In genomic region chr5:140418106-140418488, GRCm38 (mm10) we compare ENCODE assay signal across 9 mouse cellular contexts. TPM values are rescaled to one million over a fixed set of nuclear protein-coding genes. Genes with fewer than 3 reads are reported as not detected.
DNase-seq lines count a peak whose midpoint lies in the region; ATAC-seq and TF ChIP-seq lines count a peak whose summit lies in the region.
"Had no signal": no experiment of that assay in that cellular context is flagged by ENCODE, and none has a peak within 500 bp of the region (broad histone marks: within the 10 kb centered on the region; RNA-seq: fewer than 3 reads in every experiment).

No protein-coding gene starts in this region.

- peak overlapping the region; percentile 65 for H3K4me2 ChIP-seq in intestine, embryonic 16.5 days (ENCODE audit: low read depth, low read length)
- peak overlapping the region; percentile 91 for H3K4me2 ChIP-seq in midbrain, embryonic 14.5 days (ENCODE audit: low read length)

- peak overlapping the region; percentile 84 for H3K9ac ChIP-seq in intestine, embryonic 16.5 days (ENCODE audit: low read depth, low read length)
- H3K9ac ChIP-seq in midbrain, embryonic 14.5 days (replicated peaks; ENCODE audit: low read length), result peak overlapping the region; percentile 92

- peak overlapping the region; percentile 47; the same call in 1 of the 2 replicates for H3K27ac ChIP-seq in thymus, adult 2 months (ENCODE audit: control insufficient read depth, insufficient read depth, low read length)
- H3K27ac ChIP-seq in intestine, embryonic 16.5 days (ENCODE audit: low read length), result peak overlapping the region; percentile 97
- peak overlapping the region; percentile 88 for H3K27ac ChIP-seq in midbrain, embryonic 14.5 days (replicated peaks; ENCODE audit: low read depth, low read length)

- 1% methylated on average over 12 of the region's 12 CpGs for WGBS in thymus, adult 2 months
- WGBS in intestine, embryonic 16.5 days, result under 1% methylated on average over 12 of the region's 12 CpGs
- WGBS in midbrain, embryonic 14.5 days, result under 1% methylated on average over 12 of the region's 12 CpGs

- ATAC-seq in intestine, embryonic 16.5 days, result peak; percentile 19; the same call in 1 of the 2 replicates
- ATAC-seq in midbrain, embryonic 14.5 days (ENCODE audit: low FRiP score, low TSS enrichment), result no peak

- no peak for TF ChIP-seq POLR2A in thymus, adult 2 months (IDR thresholded peaks at IDR 0.05; ENCODE audit: control insufficient read depth, extremely low read depth, insufficient read depth, low read length, poor library complexity)

- no peak for TF ChIP-seq CTCF in thymus, adult 2 months (IDR thresholded peaks at IDR 0.05; ENCODE audit: borderline replicate concordance, control insufficient read depth, extremely low read depth, insufficient read depth, low read length, poor library complexity)

- H3K36me3 ChIP-seq in thymus, adult 2 months (ENCODE audit: control insufficient read depth, insufficient read depth, low read length), result no peaks in the 10 kb centered on the region
- no peaks in the 10 kb centered on the region; the same call in 1 of the 2 replicates for H3K36me3 ChIP-seq in intestine, embryonic 16.5 days (ENCODE audit: control insufficient read depth, insufficient read depth, low read length)
- peaks cover 7% of the 10 kb centered on the region for H3K36me3 ChIP-seq in midbrain, embryonic 14.5 days (ENCODE audit: control insufficient read depth, insufficient read depth, low read length)

- no peaks in the 10 kb centered on the region for H3K9me3 ChIP-seq in intestine, embryonic 16.5 days (ENCODE audit: control insufficient read depth, low read length)
- H3K9me3 ChIP-seq in midbrain, embryonic 14.5 days (ENCODE audit: control insufficient read depth, low read length), result no peaks in the 10 kb centered on the region

- peak overlapping the region; percentile 98 for H3K4me3 ChIP-seq in thymus, adult 2 months (ENCODE audit: control insufficient read depth, insufficient read depth, low read length)
- H3K4me3 ChIP-seq in intestine, embryonic 16.5 days (ENCODE audit: low read length), result peak overlapping the region; percentile 72
- peak overlapping the region; percentile 100 for H3K4me3 ChIP-seq in midbrain, embryonic 14.5 days (replicated peaks; ENCODE audit: low read depth, low read length)

- no peaks in the 10 kb centered on the region for H3K27me3 ChIP-seq in thymus, adult 2 months (ENCODE audit: control insufficient read depth, insufficient read depth, low read length)
- H3K27me3 ChIP-seq in intestine, embryonic 16.5 days (replicated peaks; ENCODE audit: control insufficient read depth, insufficient read depth, low read length), result no peaks in the 10 kb centered on the region
- H3K27me3 ChIP-seq in midbrain, embryonic 14.5 days (ENCODE audit: control insufficient read depth, insufficient read depth, low read length), result no peaks in the 10 kb centered on the region

- H3K4me1 ChIP-seq in thymus, adult 2 months (replicated peaks; ENCODE audit: control insufficient read depth, insufficient read depth, low read length), result peaks cover 12% of the 10 kb centered on the region
- H3K4me1 ChIP-seq in intestine, embryonic 16.5 days (ENCODE audit: control insufficient read depth, insufficient read depth, low read length), result peaks cover 15% of the 10 kb centered on the region
- peaks cover 19% of the 10 kb centered on the region for H3K4me1 ChIP-seq in midbrain, embryonic 14.5 days (ENCODE audit: control insufficient read depth, insufficient read depth, low read length)

- DNase-seq in cerebellum, adult 8-10 months, result peak; percentile 22
- DNase-seq in cerebellum, adult 11 months, result no peak
- DNase-seq in thymus, adult 2 months, result no peak
- DNase-seq in thymus, postnatal 25 days, result no peak
- no peak for DNase-seq in midbrain, embryonic 14.5 days
- no peak for DNase-seq in adrenal gland, postnatal 10 days
- no peak for DNase-seq in urinary bladder, postnatal 4 days (ENCODE audit: low spot score in 2 of 2)

RNA-seq across cellular contexts. Expression of gene Eif3b, which starts 1.0 kb away (rescaled TPM):
- 114 and 121 TPM in 2 replicates for polyA plus RNA-seq in thymus, adult 2 months (2012; rRNA removed)
- 85.2 and 89.0 TPM in 2 replicates for polyA plus RNA-seq in intestine, embryonic 16.5 days (2015; fragmentation: Nextera tagmentation; extraction: Ambion mirVana)
- 77.8 and 90.6 TPM in 2 replicates for polyA plus RNA-seq in midbrain, embryonic 14.5 days (2014; fragmentation: Nextera tagmentation; extraction: Ambion mirVana)
- total RNA-seq in adrenal gland, postnatal 10 days (2021), result 100 to 1,000 TPM; 132 to 140 TPM

RNA-seq across cellular contexts. Expression of gene Gm4869, which starts 27.3 kb away (rescaled TPM):
- polyA plus RNA-seq in thymus, adult 2 months (2012; rRNA removed), result 0.05 and 0.22 TPM in 2 replicates
- not detected in 2 replicates for polyA plus RNA-seq in intestine, embryonic 16.5 days (2015; fragmentation: Nextera tagmentation; extraction: Ambion mirVana)
- not detected in 2 replicates for polyA plus RNA-seq in midbrain, embryonic 14.5 days (2014; fragmentation: Nextera tagmentation; extraction: Ambion mirVana)
- under 1 TPM in 1 of 2 experiments, not detected in 1; 0.15 TPM for total RNA-seq in adrenal gland, postnatal 10 days (2021)
- total RNA-seq: heart, postnatal 36 days had no signal

RNA-seq across cellular contexts. Expression of gene Snx8, which starts 29.0 kb away (rescaled TPM):
- 12.4 and 14.7 TPM in 2 replicates for polyA plus RNA-seq in thymus, adult 2 months (2012; rRNA removed)
- 35.9 and 45.2 TPM in 2 replicates for polyA plus RNA-seq in intestine, embryonic 16.5 days (2015; fragmentation: Nextera tagmentation; extraction: Ambion mirVana)
- polyA plus RNA-seq in midbrain, embryonic 14.5 days (2014; fragmentation: Nextera tagmentation; extraction: Ambion mirVana), result 13.4 and 19.4 TPM in 2 replicates
- 10 to 100 TPM; 19.7 to 20.3 TPM for total RNA-seq in adrenal gland, postnatal 10 days (2021)

Comparison
In these comparisons a context has a peak if more than half of its experiments do, and no peak if none do; other contexts are left out.
1. H3K27ac ChIP-seq: peak in every context shown above with its lines; median percentile 97 in intestine, embryonic 16.5 days; 88 in midbrain, embryonic 14.5 days; 47 in thymus, adult 2 months.